Mouse (Mus musculus): ENCODE data around the gene Stoml2. TPM values are rescaled to one million over a fixed set of nuclear protein-coding genes. Genes with fewer than 3 reads are reported as not detected.

The Stoml2 gene
- polyA plus RNA-seq (2014; fragmentation: Nextera tagmentation; extraction: Ambion mirVana): 378 and 409 TPM in 2 replicates

GRCm38 (mm10) chr4:43031237-43031995 is at the start of gene Stoml2:
TSS of gene Stoml2 (minus strand) at chr4:43031710.
- Histone ChIP-seq H3K36me3 (ENCODE audit: control insufficient read depth, insufficient read depth, low read length) (peaks cover 12% of the 10 kb centered on the region), H3K4me2 (ENCODE audit: low read depth, low read length, severe bottlenecking) (peak within 1 kb of the TSS; percentile 80), H3K4me1 (replicated peaks; ENCODE audit: control insufficient read depth, insufficient read depth, low read length) (peaks cover 8% of the 10 kb centered on the region; the same call in 1 of the 2 replicates), H3K27ac (ENCODE audit: low read depth, low read length) (peak within 1 kb of the TSS; percentile 94), H3K27me3 (ENCODE audit: control insufficient read depth, insufficient read depth, low read length) (no peaks in the 10 kb centered on the region), H3K4me3 (ENCODE audit: low read depth, low read length) (peak within 1 kb of the TSS; percentile 74), H3K9ac (ENCODE audit: low read length) (peak within 1 kb of the TSS; percentile 93), H3K9me3 (ENCODE audit: control insufficient read depth, low read length) (no peaks in the 10 kb centered on the region)
- ATAC-seq (replicated peaks; ENCODE audit: low FRiP score): peak; percentile 95
- 1% methylated on average over 33 of the region's 38 CpGs for WGBS
- DNase-seq (ENCODE audit: low spot score): peak; percentile 94

DNA sequence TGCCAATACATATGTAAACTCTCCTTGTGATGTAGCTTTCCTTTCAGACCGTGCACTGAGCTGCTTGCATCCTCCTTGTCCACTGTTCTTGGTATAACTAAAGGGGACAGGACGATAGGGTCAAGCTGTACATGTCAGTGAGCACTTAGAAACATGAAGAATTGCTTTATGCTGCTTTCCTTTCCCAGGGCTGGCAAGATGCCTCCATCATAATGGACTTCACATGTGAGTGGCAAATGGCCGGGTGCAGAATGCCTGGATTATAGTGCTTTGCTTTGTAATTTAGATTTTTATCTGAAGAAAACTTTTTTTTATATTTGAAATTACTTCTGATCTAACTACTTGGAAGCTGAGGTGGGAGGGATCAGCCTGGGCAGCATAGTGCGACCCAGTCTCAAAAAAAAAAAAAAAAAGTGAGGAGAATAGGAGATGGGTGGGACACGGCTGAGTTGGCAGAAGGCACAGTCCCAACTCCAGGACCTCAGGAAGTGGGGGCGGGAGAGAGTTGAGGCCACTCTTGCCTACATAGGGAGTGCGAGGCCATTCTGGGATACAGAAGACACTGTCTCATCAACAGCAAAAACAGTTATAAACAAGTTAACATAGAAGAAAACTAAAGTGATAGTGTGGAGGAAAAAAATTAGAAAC is 46.7 kb upstream of the Stoml2 start:
- 73% methylated on average over 7 of the region's 7 CpGs for WGBS
- H3K4me1 ChIP-seq (replicated peaks; ENCODE audit: control insufficient read depth, insufficient read depth, low read length): no peaks in the 10 kb centered on the region
- no peaks in the 10 kb centered on the region for H3K36me3 ChIP-seq (ENCODE audit: control insufficient read depth, insufficient read depth, low read length)
- DNase-seq (ENCODE audit: low spot score) (no peak), ATAC-seq (replicated peaks; ENCODE audit: low FRiP score) (no peak)
- no peaks in the 10 kb centered on the region for H3K27me3 ChIP-seq (ENCODE audit: control insufficient read depth, insufficient read depth, low read length)
- no peak overlapping the region for H3K4me3 ChIP-seq (ENCODE audit: low read depth, low read length)
- no peaks in the 10 kb centered on the region for H3K9me3 ChIP-seq (ENCODE audit: control insufficient read depth, low read length)
- no peak overlapping the region for H3K9ac ChIP-seq (ENCODE audit: low read length)
- no peak overlapping the region for H3K27ac ChIP-seq (ENCODE audit: low read depth, low read length)
- no peak overlapping the region for H3K4me2 ChIP-seq (ENCODE audit: low read depth, low read length, severe bottlenecking)

DNA sequence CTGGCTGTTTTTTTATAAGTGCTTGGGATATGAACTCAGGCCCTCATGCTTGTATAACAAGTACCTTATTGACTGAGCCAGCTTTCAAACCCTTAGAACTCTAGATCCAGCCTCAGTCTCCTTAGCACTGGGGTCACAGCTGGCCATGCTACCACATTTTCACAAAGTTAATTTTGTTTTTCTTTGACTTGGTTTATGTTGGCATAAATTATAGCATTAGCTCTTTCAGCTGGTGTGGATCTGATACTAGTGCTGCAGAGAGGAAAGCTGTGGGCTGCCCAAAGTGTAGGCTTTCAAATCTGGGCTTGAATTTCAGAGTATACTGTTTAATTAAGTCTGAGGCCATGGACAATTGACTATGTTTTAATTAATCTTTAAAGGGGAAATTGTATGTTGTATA is 43.4 kb upstream of the Stoml2 start:
- DNase-seq (ENCODE audit: low spot score) (no peak), ATAC-seq (replicated peaks; ENCODE audit: low FRiP score) (no peak)
- H3K9ac ChIP-seq (ENCODE audit: low read length): no peak overlapping the region
- H3K36me3 ChIP-seq (ENCODE audit: control insufficient read depth, insufficient read depth, low read length): no peaks in the 10 kb centered on the region
- no peak overlapping the region for H3K27ac ChIP-seq (ENCODE audit: low read depth, low read length)
- H3K4me1 ChIP-seq (replicated peaks; ENCODE audit: control insufficient read depth, insufficient read depth, low read length): no peaks in the 10 kb centered on the region
- no peak overlapping the region for H3K4me2 ChIP-seq (ENCODE audit: low read depth, low read length, severe bottlenecking)
- H3K4me3 ChIP-seq (ENCODE audit: low read depth, low read length): no peak overlapping the region
- H3K27me3 ChIP-seq (ENCODE audit: control insufficient read depth, insufficient read depth, low read length): no peaks in the 10 kb centered on the region
- no peaks in the 10 kb centered on the region for H3K9me3 ChIP-seq (ENCODE audit: control insufficient read depth, low read length)

GRCm38 (mm10) chr4:43065471-43065870 is 34.0 kb upstream of the Stoml2 start:
- no peak for DNase-seq (ENCODE audit: low spot score)
- no peaks in the 10 kb centered on the region for H3K36me3 ChIP-seq (ENCODE audit: control insufficient read depth, insufficient read depth, low read length)
- ATAC-seq (replicated peaks; ENCODE audit: low FRiP score): no peak
- 96% methylated on average over 4 of the region's 4 CpGs for WGBS
- no peaks in the 10 kb centered on the region for H3K27me3 ChIP-seq (ENCODE audit: control insufficient read depth, insufficient read depth, low read length)
- H3K4me3 ChIP-seq (ENCODE audit: low read depth, low read length): no peak overlapping the region
- H3K27ac ChIP-seq (ENCODE audit: low read depth, low read length): no peak overlapping the region
- H3K9ac ChIP-seq (ENCODE audit: low read length): no peak overlapping the region
- no peaks in the 10 kb centered on the region for H3K4me1 ChIP-seq (replicated peaks; ENCODE audit: control insufficient read depth, insufficient read depth, low read length)
- no peaks in the 10 kb centered on the region for H3K9me3 ChIP-seq (ENCODE audit: control insufficient read depth, low read length)
- H3K4me2 ChIP-seq (ENCODE audit: low read depth, low read length, severe bottlenecking): no peak overlapping the region

DNA sequence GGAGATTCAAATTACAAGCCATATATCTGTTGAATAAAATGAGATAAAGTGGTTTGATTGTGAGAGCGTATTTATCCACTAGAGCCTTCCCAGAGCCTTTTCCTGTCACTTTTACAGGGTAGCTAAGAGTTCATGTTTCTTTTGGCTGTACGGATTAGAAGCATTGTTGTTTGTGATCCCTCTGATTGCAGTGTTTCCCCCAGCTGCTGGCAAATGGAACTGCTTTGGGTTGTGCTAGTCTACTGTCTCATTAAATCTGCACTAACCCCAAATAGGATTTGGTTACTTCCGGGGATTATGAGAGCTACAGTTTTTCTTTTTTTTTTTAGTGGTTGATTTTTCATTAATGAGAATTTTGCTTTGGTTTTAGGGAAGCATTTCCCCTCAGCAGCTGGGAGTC is 28.8 kb upstream of the Stoml2 start:
- no peak overlapping the region for H3K4me3 ChIP-seq (ENCODE audit: low read depth, low read length)
- no peak overlapping the region for H3K4me2 ChIP-seq (ENCODE audit: low read depth, low read length, severe bottlenecking)
- no peaks in the 10 kb centered on the region for H3K27me3 ChIP-seq (ENCODE audit: control insufficient read depth, insufficient read depth, low read length)
- H3K9ac ChIP-seq (ENCODE audit: low read length): no peak overlapping the region
- 56% methylated on average over 3 of the region's 3 CpGs for WGBS
- no peaks in the 10 kb centered on the region for H3K9me3 ChIP-seq (ENCODE audit: control insufficient read depth, low read length)
- no peak for ATAC-seq (replicated peaks; ENCODE audit: low FRiP score)
- no peaks in the 10 kb centered on the region for H3K4me1 ChIP-seq (replicated peaks; ENCODE audit: control insufficient read depth, insufficient read depth, low read length)
- DNase-seq (ENCODE audit: low spot score): no peak
- no peaks in the 10 kb centered on the region for H3K36me3 ChIP-seq (ENCODE audit: control insufficient read depth, insufficient read depth, low read length)
- no peak overlapping the region for H3K27ac ChIP-seq (ENCODE audit: low read depth, low read length)

- no peak overlapping the region for H3K27ac ChIP-seq (ENCODE audit: low read depth, low read length)
- DNase-seq (ENCODE audit: low spot score) (no peak), ATAC-seq (replicated peaks; ENCODE audit: low FRiP score) (no peak)
- no peaks in the 10 kb centered on the region for H3K9me3 ChIP-seq (ENCODE audit: control insufficient read depth, low read length)
- no peaks in the 10 kb centered on the region for H3K36me3 ChIP-seq (ENCODE audit: control insufficient read depth, insufficient read depth, low read length)
- H3K9ac ChIP-seq (ENCODE audit: low read length): peak overlapping the region; percentile 84; the same call in 1 of the 2 replicates
- H3K4me2 ChIP-seq (ENCODE audit: low read depth, low read length, severe bottlenecking): peak overlapping the region; percentile 60
- H3K4me1 ChIP-seq (replicated peaks; ENCODE audit: control insufficient read depth, insufficient read depth, low read length): no peaks in the 10 kb centered on the region
- H3K4me3 ChIP-seq (ENCODE audit: low read depth, low read length): peak overlapping the region; percentile 73
- 45% methylated on average over 3 of the region's 3 CpGs for WGBS
- H3K27me3 ChIP-seq (ENCODE audit: control insufficient read depth, insufficient read depth, low read length): no peaks in the 10 kb centered on the region
Observed at GRCm38 (mm10) chr4:43059697-43060096, 28.2 kb upstream of the Stoml2 start.

DNA sequence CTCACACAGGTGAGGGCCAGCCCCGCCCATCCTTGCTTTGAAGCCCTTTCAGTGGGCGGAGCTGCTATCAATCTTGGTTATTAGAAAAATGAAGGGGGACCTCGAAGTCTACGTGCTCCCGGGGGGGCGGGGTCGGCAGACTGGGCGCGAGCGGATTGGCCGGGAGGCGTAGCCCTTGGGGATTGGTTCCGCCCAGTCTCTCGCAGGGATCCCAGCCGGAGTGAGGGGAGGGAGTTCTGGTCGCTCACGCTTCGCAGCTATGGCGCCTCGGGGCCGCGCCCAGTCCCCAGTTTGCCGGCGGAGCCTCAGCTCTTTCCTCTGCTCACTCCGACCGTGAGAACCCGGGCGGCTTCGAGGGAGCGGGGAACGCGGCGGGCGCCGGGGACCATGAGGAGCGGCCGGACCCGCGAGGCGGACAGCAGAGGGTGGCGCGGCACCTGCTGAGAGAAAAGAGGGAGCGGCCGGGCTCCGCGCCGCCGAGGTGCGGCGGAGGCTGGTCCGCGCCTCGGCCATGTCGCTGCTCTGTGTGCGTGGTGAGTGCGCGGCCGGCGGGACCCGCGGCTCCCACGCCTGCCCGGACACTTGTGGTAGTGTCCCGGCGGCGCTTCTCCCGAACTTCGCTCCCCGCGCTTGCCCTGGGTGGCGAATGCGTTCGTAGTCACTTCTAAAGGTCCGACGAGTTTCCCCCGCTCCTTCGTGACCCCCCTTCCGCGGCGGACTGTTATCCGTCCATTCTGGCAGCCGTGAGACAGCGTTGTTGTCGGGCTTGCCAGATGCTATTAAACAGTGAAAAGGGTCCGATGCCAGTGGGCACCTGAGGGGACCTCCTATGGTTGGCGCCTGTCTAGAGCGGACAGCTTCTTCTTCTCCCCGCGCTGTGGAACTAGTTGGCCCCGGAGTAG is 27.5 kb upstream of the Stoml2 start, which contains the start of gene Unc13b:
TSS of gene Unc13b (plus strand) at position 201 of the 902 bp plus-strand sequence.
- Histone ChIP-seq H3K9ac (ENCODE audit: low read length) (peak within 1 kb of the TSS; percentile 84), H3K9me3 (ENCODE audit: control insufficient read depth, low read length) (no peaks in the 10 kb centered on the region), H3K27ac (ENCODE audit: low read depth, low read length) (peak within 1 kb of the TSS; percentile 68; the same call in 1 of the 2 replicates), H3K4me2 (ENCODE audit: low read depth, low read length, severe bottlenecking) (peak within 1 kb of the TSS; percentile 60), H3K36me3 (ENCODE audit: control insufficient read depth, insufficient read depth, low read length) (no peaks in the 10 kb centered on the region), H3K27me3 (ENCODE audit: control insufficient read depth, insufficient read depth, low read length) (no peaks in the 10 kb centered on the region), H3K4me1 (replicated peaks; ENCODE audit: control insufficient read depth, insufficient read depth, low read length) (no peaks in the 10 kb centered on the region), H3K4me3 (ENCODE audit: low read depth, low read length) (peak within 1 kb of the TSS; percentile 73)
- peak; percentile 98 for ATAC-seq (replicated peaks; ENCODE audit: low FRiP score)
- under 1% methylated on average over 85 of the region's 90 CpGs for WGBS
- DNase-seq (ENCODE audit: low spot score): peak; percentile 97

- no peaks in the 10 kb centered on the region for H3K36me3 ChIP-seq (ENCODE audit: control insufficient read depth, insufficient read depth, low read length)
- peak overlapping the region; percentile 73 for H3K4me3 ChIP-seq (ENCODE audit: low read depth, low read length)
- H3K4me2 ChIP-seq (ENCODE audit: low read depth, low read length, severe bottlenecking): peak overlapping the region; percentile 60
- ATAC-seq (replicated peaks; ENCODE audit: low FRiP score) (peak; percentile 32; the same call in 1 of the 2 replicates), DNase-seq (ENCODE audit: low spot score) (no peak)
- no peaks in the 10 kb centered on the region for H3K9me3 ChIP-seq (ENCODE audit: control insufficient read depth, low read length)
- H3K27me3 ChIP-seq (ENCODE audit: control insufficient read depth, insufficient read depth, low read length): no peaks in the 10 kb centered on the region
- 16% methylated on average over 8 of the region's 8 CpGs for WGBS
- H3K4me1 ChIP-seq (replicated peaks; ENCODE audit: control insufficient read depth, insufficient read depth, low read length): no peaks in the 10 kb centered on the region
- no peak overlapping the region for H3K27ac ChIP-seq (ENCODE audit: low read depth, low read length)
- no peak overlapping the region for H3K9ac ChIP-seq (ENCODE audit: low read length)
Observed at GRCm38 (mm10) chr4:43058392-43058752, 26.9 kb upstream of the Stoml2 start.

Data from forebrain, embryonic 11.5 days (tissue).